Mouse (Mus musculus) heart, adult 2 months (tissue): ENCODE results near the gene 3110082I17Rik.

ENCODE experiments used
- CTCF ChIP-seq: fragments of 200-600 bp; IDR thresholded peaks from 2 replicates; pipeline ENCODE4 v1.8.1; 2022; ENCODE audit warnings: antibody characterized with exemption, mild to moderate bottlenecking, moderate library complexity
- POLR2A ChIP-seq: fragments of 200-500 bp; IDR thresholded peaks from 2 replicates; pipeline ENCODE4 v1.6.1; 2011; ENCODE audit warnings: mild to moderate bottlenecking, low read depth, low read length, control low read depth; ENCODE audit not compliant: insufficient read depth

- TF ChIP-seq CTCF = no peak
- TF ChIP-seq POLR2A = no peak
Observed at GRCm38 (mm10) chr5:139366484-139366883, 93.8 kb downstream of the 3110082I17Rik start.
